Mouse (Mus musculus) liver, embryonic 16.5 days (tissue): ENCODE results near the gene Krtap5-5. TPM values are rescaled to one million over a fixed set of nuclear protein-coding genes. Genes with fewer than 3 reads are reported as not detected.
"Not testable (repeated sequence)": the region's sequence is repeated elsewhere in the genome, so short reads cannot be mapped to it uniquely, and the experiment has no call there.

ENCODE experiments used
- ATAC-seq: fragments of 200-750 bp; cut with Nextera tagmentation; 2 replicates; pipeline ENCODE4 v1.8.0; 2017; ENCODE audit warnings: low read depth, mild to moderate bottlenecking, moderate number of reproducible peaks, moderate library complexity
- H3K27ac ChIP-seq: fragments of 300-500 bp; sonication (generic); 2 replicates; pipeline ENCODE4 v1.5.1; 2014; ENCODE audit warnings: mild to moderate bottlenecking, low read length
- H3K27me3 ChIP-seq: fragments of 300-500 bp; sonication (generic); 2 replicates; pipeline ENCODE4 v1.6.1; 2014; ENCODE audit warnings: low read depth, low read length, mixed read lengths; ENCODE audit not compliant: control insufficient read depth, insufficient read depth
- H3K36me3 ChIP-seq: fragments of 300-500 bp; sonication (generic); 2 replicates; pipeline ENCODE4 v1.6.1; 2014; ENCODE audit warnings: mild to moderate bottlenecking; ENCODE audit not compliant: control insufficient read depth, insufficient read depth
- H3K4me1 ChIP-seq: fragments of 300-500 bp; sonication (generic); 2 replicates; pipeline ENCODE4 v1.6.1; 2014; ENCODE audit warnings: low read depth, low read length, mixed read lengths; ENCODE audit not compliant: control insufficient read depth
- H3K4me2 ChIP-seq: fragments of 300-500 bp; sonication (generic); 2 replicates; pipeline ENCODE4 v1.6.1; 2014; ENCODE audit warnings: low read depth, low read length, mixed read lengths
- H3K4me3 ChIP-seq: fragments of 300-500 bp; sonication (generic); 2 replicates; pipeline ENCODE4 v1.5.1; 2014; ENCODE audit warnings: low read depth, mild to moderate bottlenecking, low read length
- H3K9ac ChIP-seq: fragments of 300-500 bp; sonication (generic); 2 replicates; pipeline ENCODE4 v1.6.1; 2014; ENCODE audit warnings: low read depth, low read length
- H3K9me3 ChIP-seq: fragments of 300-500 bp; sonication (generic); replicated peaks from 2 replicates; pipeline ENCODE4 v1.6.1; 2016; ENCODE audit warnings: low read length; ENCODE audit not compliant: control insufficient read depth
- WGBS: fragments of 180-500 bp; shearing (Covaris S2); extraction: QIAGEN DNeasy Blood & Tissue Kit; methylation state at CpG from one replicate; pipeline ENCODE4 v1.1.7; 2014; ENCODE audit not compliant: insufficient replicate concordance; 5-methylcytosine and 5-hydroxymethylcytosine counted together
- polyA plus RNA-seq: library from polyadenylated mRNA; unstranded; fragments of >200 nt; fragmentation: Nextera tagmentation; extraction: Ambion mirVana; gene quantifications from 2 replicates; pipeline ENCODE4 v1.2.1, GENCODE M21; 2015

Krtap5-5 gene
- polyA plus RNA-seq = not detected in 2 replicates

DNA sequence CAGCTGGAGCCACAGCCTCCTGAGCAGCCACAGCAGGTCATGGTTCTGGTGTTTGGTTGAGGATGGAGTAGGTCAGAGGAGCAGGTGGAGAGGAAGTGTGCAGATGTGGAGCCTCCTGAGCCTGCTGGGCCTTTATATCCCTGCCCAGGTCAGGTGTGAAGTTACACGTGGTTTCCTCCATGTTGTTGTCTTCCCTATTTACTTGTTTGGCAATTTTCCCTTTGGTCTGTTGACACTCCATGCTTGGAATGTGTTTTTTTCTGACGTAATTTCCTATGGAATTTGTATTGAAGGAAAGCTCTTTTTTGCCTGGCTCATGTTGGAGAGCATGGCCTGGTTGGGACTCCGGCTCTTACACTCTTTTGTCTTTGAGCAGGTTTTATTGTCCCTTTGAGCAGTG, at the start of gene Krtap5-5:
Krtap5-5 (minus strand) TSS at position 101 of the 400 bp plus-strand sequence.
- not testable (repeated sequence) for H3K27me3 ChIP-seq, H3K4me2 ChIP-seq, ATAC-seq, H3K27ac ChIP-seq, H3K9me3 ChIP-seq, H3K4me1 ChIP-seq, H3K4me3 ChIP-seq, H3K36me3 ChIP-seq, H3K9ac ChIP-seq
- 26% methylated on average over 3 of the region's 3 CpGs for WGBS

DNA sequence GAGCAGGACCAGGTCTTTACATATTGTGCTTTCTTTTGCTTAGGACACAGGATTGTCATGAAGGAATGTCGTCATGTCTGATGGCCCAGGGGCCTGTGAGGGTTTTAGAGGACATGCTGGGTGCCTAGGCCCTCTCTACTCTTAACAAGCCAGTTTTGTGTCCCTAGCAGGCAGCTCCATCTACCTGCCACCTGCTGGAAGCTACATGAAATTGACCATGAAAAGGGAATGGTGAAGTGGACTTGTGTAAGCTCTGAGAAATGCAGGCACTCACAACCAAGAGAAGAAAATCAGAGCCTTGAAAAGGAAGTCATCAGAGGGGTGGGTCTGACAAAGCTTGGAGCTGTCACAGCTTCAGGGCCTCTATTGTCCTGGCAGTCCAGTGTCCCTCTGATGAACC, 49.5 kb upstream of the Krtap5-5 start:
- not testable (repeated sequence) for H3K9me3 ChIP-seq, ATAC-seq, H3K4me2 ChIP-seq, H3K36me3 ChIP-seq, H3K4me1 ChIP-seq, H3K9ac ChIP-seq, H3K27ac ChIP-seq, H3K4me3 ChIP-seq
- 44% methylated on average over 1 of the region's 1 CpGs for WGBS
- peaks cover 22% of the 10 kb centered on the region for H3K27me3 ChIP-seq

DNA sequence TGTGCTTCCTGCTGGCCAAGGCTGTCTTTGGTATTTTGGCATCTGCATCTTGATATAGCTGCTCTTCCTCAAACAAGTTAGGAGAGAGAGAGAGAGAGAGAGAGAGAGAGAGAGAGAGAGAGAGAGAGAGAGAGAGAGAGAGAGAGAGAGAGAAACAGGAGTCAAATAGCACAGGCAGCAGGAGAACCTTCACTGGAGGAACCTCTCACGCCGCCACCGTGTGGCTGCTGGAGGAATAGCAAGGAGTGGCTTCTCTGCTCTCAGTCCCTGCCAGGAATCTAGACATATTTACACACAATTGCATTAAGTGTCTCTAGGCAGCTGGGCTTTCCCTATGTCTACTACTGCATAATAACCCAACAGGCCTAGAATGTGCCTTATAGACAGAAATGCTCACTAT, 48.4 kb upstream of the Krtap5-5 start:
- H3K9me3 ChIP-seq, H3K9ac ChIP-seq, H3K27ac ChIP-seq, H3K4me2 ChIP-seq, ATAC-seq, H3K4me1 ChIP-seq, H3K4me3 ChIP-seq, H3K36me3 ChIP-seq: not testable (repeated sequence)
- peaks cover 10% of the 10 kb centered on the region for H3K27me3 ChIP-seq
- WGBS = 0% methylated on average over 3 of the region's 3 CpGs

DNA sequence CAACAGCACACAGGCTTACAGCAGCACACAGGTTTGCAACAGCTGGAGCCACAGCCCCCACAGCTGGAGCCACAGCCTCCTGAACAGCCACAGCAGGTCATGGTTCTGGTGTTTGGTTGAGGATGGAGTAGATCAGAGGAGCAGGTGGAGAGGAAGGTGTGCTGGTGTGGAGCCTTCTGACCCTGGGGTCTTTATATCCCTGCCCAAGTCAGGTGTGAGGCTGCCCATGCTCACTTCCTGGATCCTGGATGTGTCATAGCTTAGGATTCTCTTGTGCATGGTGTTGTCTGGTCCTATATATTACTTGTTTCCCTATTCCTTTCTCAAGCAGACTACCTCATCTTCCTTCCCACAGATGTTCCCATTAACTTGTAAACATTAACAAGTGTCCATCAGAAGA, 44.5 kb upstream of the Krtap5-5 start, which contains the start of gene Gm4559:
Gm4559 (minus strand) TSS at position 101 of the 400 bp plus-strand sequence.
- H3K4me3 ChIP-seq, H3K4me2 ChIP-seq, H3K4me1 ChIP-seq, ATAC-seq, H3K27me3 ChIP-seq, H3K9me3 ChIP-seq, H3K27ac ChIP-seq, H3K9ac ChIP-seq, H3K36me3 ChIP-seq: not testable (repeated sequence)

DNA sequence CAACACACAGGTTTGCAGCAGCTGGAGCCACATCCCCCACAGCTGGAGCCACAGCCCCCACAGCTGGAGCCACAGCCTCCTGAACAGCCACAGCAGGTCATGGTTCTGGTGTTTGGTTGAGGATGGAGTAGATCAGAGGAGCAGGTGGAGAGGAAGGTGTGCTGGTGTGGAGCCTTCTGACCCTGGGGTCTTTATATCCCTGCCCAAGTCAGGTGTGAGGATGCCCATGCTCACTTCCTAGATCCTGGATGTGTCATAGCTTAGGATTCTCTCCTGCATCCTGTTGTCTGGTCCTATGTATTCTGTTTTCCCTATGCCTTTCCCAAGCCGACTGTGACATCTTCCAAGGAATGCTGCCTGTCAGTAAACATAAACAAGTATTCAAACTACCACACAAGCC, 28.5 kb upstream of the Krtap5-5 start, which contains the start of gene Gm2431:
Gm2431 (minus strand) TSS at position 101 of the 400 bp plus-strand sequence.
- WGBS = 13% methylated on average over 1 of the region's 1 CpGs

DNA sequence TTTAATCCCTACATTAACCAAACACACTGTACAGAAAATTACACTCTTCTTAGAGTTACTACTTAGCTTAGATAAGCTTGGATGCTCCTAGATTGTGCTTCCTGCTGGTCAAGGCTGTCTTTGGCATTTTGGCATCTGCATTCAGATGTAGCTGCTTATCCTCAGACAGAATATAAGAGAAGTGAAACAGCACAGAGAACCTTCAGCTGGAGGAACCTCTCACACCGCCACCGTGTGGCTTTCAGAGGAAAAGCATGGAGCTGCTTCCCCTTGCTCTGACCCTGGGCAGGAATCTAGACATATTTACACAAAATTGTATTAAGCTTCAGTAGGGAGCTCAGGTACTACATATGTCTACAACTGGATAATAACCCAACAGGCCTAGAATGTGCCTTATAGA, 25.7 kb upstream of the Krtap5-5 start:
- Histone ChIP-seq H3K4me3 (no peak overlapping the region), H3K27me3 (no peaks in the 10 kb centered on the region), H3K9ac (no peak overlapping the region), H3K4me1 (no peaks in the 10 kb centered on the region), H3K36me3 (no peaks in the 10 kb centered on the region), H3K9me3 (no peaks in the 10 kb centered on the region), H3K4me2 (no peak overlapping the region), H3K27ac (no peak overlapping the region)
- WGBS = 0% methylated on average over 2 of the region's 2 CpGs
- no peak for ATAC-seq

More for the DNA sequence above, 28.5 kb upstream of the Krtap5-5 start, which contains the start of gene Gm2431:
- H3K27ac ChIP-seq, H3K9me3 ChIP-seq, H3K4me2 ChIP-seq, ATAC-seq, H3K36me3 ChIP-seq, H3K27me3 ChIP-seq, H3K4me3 ChIP-seq, H3K4me1 ChIP-seq, H3K9ac ChIP-seq: not testable (repeated sequence)

DNA sequence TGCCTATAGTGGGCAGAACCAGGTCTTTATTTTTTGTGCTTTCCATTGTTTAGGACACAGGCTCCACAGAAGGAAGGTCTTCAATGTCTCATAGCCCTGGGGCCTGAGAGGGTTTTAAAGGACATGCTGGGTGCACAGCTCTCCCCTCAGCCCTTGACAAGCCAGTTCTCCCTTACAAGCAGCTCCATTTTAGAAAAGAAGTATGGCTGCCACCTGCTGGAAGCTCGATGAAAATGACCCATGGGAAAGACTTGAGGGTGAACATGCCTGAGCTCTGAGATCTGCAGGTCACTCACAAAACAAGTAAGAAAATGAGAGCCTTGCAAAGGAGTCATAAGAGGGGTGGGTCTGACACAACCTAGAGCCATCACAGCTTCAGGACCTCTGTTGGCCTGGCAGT, 20.1 kb upstream of the Krtap5-5 start:
- Histone ChIP-seq H3K27ac (no peak overlapping the region), H3K9me3 (no peaks in the 10 kb centered on the region), H3K4me2 (no peak overlapping the region), H3K9ac (no peak overlapping the region), H3K27me3 (no peaks in the 10 kb centered on the region), H3K36me3 (no peaks in the 10 kb centered on the region), H3K4me1 (no peaks in the 10 kb centered on the region), H3K4me3 (no peak overlapping the region)
- no peak for ATAC-seq
- WGBS = 0% methylated on average over 1 of the region's 1 CpGs

DNA sequence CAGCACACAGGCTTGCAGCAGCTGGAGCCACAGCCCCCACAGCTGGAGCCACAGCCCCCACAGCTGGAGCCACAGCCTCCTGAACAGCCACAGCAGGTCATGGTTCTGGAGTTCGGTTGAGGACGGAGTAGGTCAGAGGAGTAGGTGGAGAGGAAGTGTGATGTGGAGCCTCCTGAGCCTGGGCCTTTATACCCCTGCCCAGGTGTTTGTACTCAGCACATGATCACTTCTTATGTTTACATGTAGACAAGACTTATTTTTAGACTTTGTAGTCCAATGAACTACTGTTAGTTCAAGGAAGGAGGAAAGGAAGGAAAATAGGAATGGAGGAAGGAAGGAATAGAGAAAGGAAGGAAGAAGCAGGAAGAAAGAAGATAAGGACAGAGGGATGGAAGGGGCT, 11.2 kb upstream of the Krtap5-5 start, which contains the start of gene Gm40460:
Gm40460 (minus strand) TSS at position 101 of the 400 bp plus-strand sequence.
- H3K27ac ChIP-seq = no peak within 1 kb of the TSS
- H3K4me2 ChIP-seq = no peak within 1 kb of the TSS
- H3K36me3 ChIP-seq = no peaks in the 10 kb centered on the region
- H3K9ac ChIP-seq = no peak within 1 kb of the TSS
- no peaks in the 10 kb centered on the region for H3K27me3 ChIP-seq
- no peak within 1 kb of the TSS for H3K4me3 ChIP-seq
- no peak for ATAC-seq
- no peaks in the 10 kb centered on the region for H3K4me1 ChIP-seq
- no peaks in the 10 kb centered on the region for H3K9me3 ChIP-seq
- WGBS = 30% methylated on average over 2 of the region's 2 CpGs

DNA sequence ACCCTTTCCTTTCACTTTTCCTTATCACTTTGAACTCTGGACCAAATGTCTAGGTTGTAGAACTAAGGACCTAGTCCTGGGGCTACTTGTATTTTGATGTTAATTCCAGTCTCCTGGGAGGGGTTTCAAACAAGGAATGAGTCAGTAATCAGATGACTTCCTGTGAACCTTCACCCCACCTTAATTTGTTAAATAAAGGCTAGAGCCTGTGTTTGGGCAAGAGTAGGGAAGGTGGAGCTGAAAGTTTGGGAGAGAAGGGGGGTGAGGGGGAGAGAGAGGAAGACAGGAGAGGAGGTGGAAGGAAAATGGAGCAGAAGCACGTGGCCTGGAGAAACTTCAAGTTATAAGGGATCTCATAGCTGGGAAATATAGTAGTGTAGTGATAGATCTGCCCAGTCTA, 1.8 kb upstream of the Krtap5-5 start:
- WGBS = 20% methylated on average over 1 of the region's 1 CpGs
- H3K36me3 ChIP-seq = no peaks in the 10 kb centered on the region
- no peak for ATAC-seq
- no peak overlapping the region for H3K9ac ChIP-seq
- no peaks in the 10 kb centered on the region for H3K27me3 ChIP-seq
- no peak overlapping the region for H3K4me2 ChIP-seq
- H3K4me3 ChIP-seq = no peak overlapping the region
- no peaks in the 10 kb centered on the region for H3K4me1 ChIP-seq
- no peaks in the 10 kb centered on the region for H3K9me3 ChIP-seq
- H3K27ac ChIP-seq = no peak overlapping the region
